ENCODE assay signal across 1 mouse cellular context in the genomic region with DNA sequence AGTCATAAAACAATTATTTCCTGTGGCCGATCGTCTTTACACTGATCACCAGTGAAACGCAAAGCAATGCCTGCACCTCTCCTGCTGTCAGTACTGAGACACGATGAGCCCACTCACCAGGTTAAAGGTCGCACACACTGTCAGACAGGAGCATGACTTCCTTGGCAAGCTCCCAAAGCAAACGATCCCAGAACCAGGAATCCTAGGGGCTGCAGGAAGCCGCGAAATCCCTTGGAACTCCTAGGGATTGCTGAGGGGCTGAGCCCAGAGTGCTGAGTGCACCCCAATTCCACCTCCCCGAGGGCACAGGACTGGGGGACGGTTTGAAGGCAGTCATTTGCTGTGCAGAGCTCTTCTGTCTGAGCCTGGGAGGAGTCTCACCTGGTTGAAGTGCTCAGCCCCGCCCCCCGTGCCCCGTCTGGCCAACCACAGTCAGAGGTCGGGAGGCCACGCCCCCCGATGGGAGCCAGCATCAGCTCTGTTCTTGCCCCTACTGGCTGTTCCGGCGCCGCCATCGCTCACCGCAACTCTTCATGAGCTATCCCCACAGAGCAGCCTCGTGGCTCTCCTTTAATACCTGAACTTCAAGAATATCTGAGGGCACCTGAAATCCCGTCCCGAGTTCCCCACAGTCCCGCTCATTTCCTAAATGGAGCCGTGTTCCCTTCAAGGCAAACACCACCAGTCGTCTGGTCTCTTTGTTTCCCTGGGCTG.
TF ChIP-seq lines count a peak whose summit lies in the region.

No protein-coding gene starts in this region.

TF ChIP-seq in ES-E14, 5 proteins besides CTCF, POLR2A, EP300 and RAD21:
- no peak for TF ChIP-seq HCFC1 (IDR thresholded peaks at IDR 0.05; ENCODE audit: borderline replicate concordance, insufficient read depth, low read length)
- TF ChIP-seq ZNF384 (IDR thresholded peaks at IDR 0.05; ENCODE audit: low read depth, low read length) = no peak
- TF ChIP-seq ZC3H11A (IDR thresholded peaks at IDR 0.05; ENCODE audit: borderline replicate concordance, low read depth, low read length) = no peak
- no peak for TF ChIP-seq CHD2 (IDR thresholded peaks at IDR 0.05; ENCODE audit: low read depth, low read length)
- no peak for TF ChIP-seq MAFK (IDR thresholded peaks at IDR 0.05; ENCODE audit: insufficient read depth, low read depth, low read length)
